Mouse (Mus musculus) small intestine, adult 2 months (tissue): ENCODE data around the gene Rab34.

ENCODE experiments used
- CTCF ChIP-seq: fragments of 200-500 bp; IDR thresholded peaks from 2 replicates; pipeline ENCODE4 v1.5.1; 2012; ENCODE audit warnings: low read depth, mild to moderate bottlenecking, control low read depth, inconsistent platforms, low read length, moderate library complexity, mixed read lengths; ENCODE audit not compliant: insufficient replicate concordance, insufficient read length; ENCODE audit errors: extremely low read depth
- POLR2A ChIP-seq: fragments of 200-500 bp; IDR thresholded peaks from 2 replicates; pipeline ENCODE4 v1.6.1; 2012; ENCODE audit warnings: low read depth, mild to moderate bottlenecking, control low read depth, inconsistent platforms, low read length, moderate library complexity

DNA sequence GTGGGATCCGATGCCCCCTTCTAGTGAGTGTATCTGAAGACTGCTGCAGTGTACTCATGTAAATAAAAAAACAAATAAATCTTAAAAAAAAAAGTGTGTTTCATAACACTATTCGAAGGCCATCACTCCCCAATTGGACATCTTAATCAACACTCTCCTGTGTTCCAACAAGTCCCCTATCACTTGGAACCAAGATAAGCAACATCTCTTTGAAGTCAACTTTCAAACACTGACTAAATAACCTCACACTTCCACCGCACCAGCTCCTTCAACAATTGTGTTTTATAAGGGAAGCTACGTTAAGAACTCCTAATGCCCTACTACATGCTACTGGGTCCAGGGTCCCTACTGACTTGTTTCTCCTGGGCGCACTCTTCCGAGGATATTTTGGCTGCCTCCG, 5.8 kb upstream of the Rab34 start:
- no peak for TF ChIP-seq POLR2A
- no peak for TF ChIP-seq CTCF
